Mouse (Mus musculus) forebrain, embryonic 15.5 days (tissue): ENCODE data around the gene Wdr4. TPM values are rescaled to one million over a fixed set of nuclear protein-coding genes. Genes with fewer than 3 reads are reported as not detected.

ENCODE experiments used
- ATAC-seq: fragments of 200-750 bp; cut with Nextera tagmentation; replicated peaks from 2 replicates; pipeline ENCODE4 v1.8.0; 2017; ENCODE audit warnings: mild to moderate bottlenecking, moderate TSS enrichment, moderate library complexity
- H3K27ac ChIP-seq: fragments of 300-500 bp; sonication (generic); replicated peaks from 2 replicates; pipeline ENCODE4 v1.5.1; 2015; ENCODE audit warnings: mild to moderate bottlenecking, inconsistent platforms
- H3K27me3 ChIP-seq: fragments of 300-500 bp; sonication (generic); 2 replicates; pipeline ENCODE4 v1.6.1; 2015; ENCODE audit warnings: inconsistent platforms
- H3K36me3 ChIP-seq: fragments of 300-500 bp; sonication (generic); 2 replicates; pipeline ENCODE4 v1.6.1; 2015; ENCODE audit warnings: mild to moderate bottlenecking, inconsistent platforms
- H3K4me1 ChIP-seq: fragments of 300-500 bp; sonication (generic); 2 replicates; pipeline ENCODE4 v1.6.1; 2015; ENCODE audit warnings: inconsistent platforms
- H3K4me2 ChIP-seq: fragments of 300-500 bp; sonication (generic); replicated peaks from 2 replicates; pipeline ENCODE4 v1.6.1; 2015; ENCODE audit warnings: mild to moderate bottlenecking, inconsistent platforms
- H3K4me3 ChIP-seq: fragments of 300-500 bp; sonication (generic); 2 replicates; pipeline ENCODE4 v1.5.1; 2015; ENCODE audit warnings: mild to moderate bottlenecking, inconsistent platforms
- H3K9ac ChIP-seq: fragments of 300-500 bp; sonication (generic); replicated peaks from 2 replicates; pipeline ENCODE4 v1.6.1; 2015; ENCODE audit warnings: mild to moderate bottlenecking, inconsistent platforms
- H3K9me3 ChIP-seq: fragments of 300-500 bp; sonication (generic); 2 replicates; pipeline ENCODE4 v1.6.1; 2016; ENCODE audit warnings: inconsistent platforms
- WGBS: fragments of 180-500 bp; shearing (Covaris S2); methylation state at CpG from one replicate; pipeline ENCODE4 v1.1.7; 2015; ENCODE audit warnings: mixed read lengths; 5-methylcytosine and 5-hydroxymethylcytosine counted together
- polyA plus RNA-seq: library from polyadenylated mRNA; unstranded; fragments of >200 nt; fragmentation: Nextera tagmentation; extraction: Ambion mirVana; gene quantifications from 2 replicates; pipeline ENCODE4 v1.2.1, GENCODE M21; 2015

Wdr4 gene
- polyA plus RNA-seq, 1 experiment from 2014 or later, result 41.5 TPM

GRCm38 (mm10) chr17:31529314-31529713 is 9.5 kb upstream of the Wdr4 start:
- Histone ChIP-seq H3K36me3 (peaks cover 24% of the 10 kb centered on the region), H3K4me3 (no peak overlapping the region), H3K27me3 (no peaks in the 10 kb centered on the region), H3K4me1 (peaks cover 5% of the 10 kb centered on the region; the same call in 1 of the 2 replicates), H3K9me3 (no peaks in the 10 kb centered on the region), H3K4me2 (peak overlapping the region; percentile 17; the same call in 1 of the 2 replicates), H3K27ac (0 out of 2 replicates have a peak overlapping the region, but pooled peaks have one; percentile 49), H3K9ac (no peak overlapping the region)
- 18% methylated on average over 15 of the region's 15 CpGs for WGBS
- peak; percentile 63; the same call in 1 of the 2 replicates for ATAC-seq

DNA sequence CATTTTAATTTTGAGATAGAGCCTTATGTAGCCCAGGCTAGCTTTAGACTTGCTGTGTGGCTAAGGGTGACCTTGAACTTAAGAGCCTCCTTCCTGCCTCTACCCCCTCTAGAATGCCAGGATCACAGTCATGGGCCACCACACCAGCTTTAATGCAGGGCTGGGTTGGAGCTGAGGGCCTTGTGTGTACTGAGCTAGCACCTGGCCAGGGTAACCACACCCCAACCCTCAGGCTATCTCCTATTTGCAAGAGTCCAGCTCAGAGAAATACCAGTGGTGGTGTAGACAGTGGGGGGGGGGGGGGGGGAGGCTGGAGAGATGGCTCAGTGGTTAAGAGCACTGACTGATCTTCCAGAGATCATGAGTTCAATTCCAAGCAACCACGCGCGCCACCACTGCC is 6.0 kb upstream of the Wdr4 start:
- H3K4me2 ChIP-seq, result no peak overlapping the region
- peaks cover 23% of the 10 kb centered on the region for H3K36me3 ChIP-seq
- no peak overlapping the region for H3K9ac ChIP-seq
- ATAC-seq, result no peak
- peaks cover 25% of the 10 kb centered on the region for H3K4me1 ChIP-seq
- no peaks in the 10 kb centered on the region for H3K9me3 ChIP-seq
- no peak overlapping the region for H3K27ac ChIP-seq
- H3K27me3 ChIP-seq, result no peaks in the 10 kb centered on the region
- no peak overlapping the region for H3K4me3 ChIP-seq
- 97% methylated on average over 3 of the region's 3 CpGs for WGBS

GRCm38 (mm10) chr17:31525114-31525513 is 5.3 kb upstream of the Wdr4 start:
- ATAC-seq, result no peak

GRCm38 (mm10) chr17:31521948-31522347 is 2.2 kb upstream of the Wdr4 start:
- H3K9ac ChIP-seq, result no peak overlapping the region
- no peaks in the 10 kb centered on the region for H3K9me3 ChIP-seq
- peak overlapping the region; percentile 85 for H3K27ac ChIP-seq
- WGBS, result 71% methylated on average over 6 of the region's 6 CpGs
- H3K4me2 ChIP-seq, result no peak overlapping the region
- peaks cover 30% of the 10 kb centered on the region for H3K4me1 ChIP-seq
- peaks cover 12% of the 10 kb centered on the region for H3K36me3 ChIP-seq
- no peaks in the 10 kb centered on the region for H3K27me3 ChIP-seq
- ATAC-seq, result no peak
- H3K4me3 ChIP-seq, result no peak overlapping the region

More at GRCm38 (mm10) chr17:31525114-31525513, 5.3 kb upstream of the Wdr4 start:
- Histone ChIP-seq H3K4me2 (no peak overlapping the region), H3K4me3 (no peak overlapping the region), H3K27me3 (no peaks in the 10 kb centered on the region), H3K9ac (no peak overlapping the region), H3K27ac (no peak overlapping the region), H3K9me3 (no peaks in the 10 kb centered on the region), H3K36me3 (peaks cover 23% of the 10 kb centered on the region), H3K4me1 (peaks cover 30% of the 10 kb centered on the region)
- 92% methylated on average over 4 of the region's 4 CpGs for WGBS

DNA sequence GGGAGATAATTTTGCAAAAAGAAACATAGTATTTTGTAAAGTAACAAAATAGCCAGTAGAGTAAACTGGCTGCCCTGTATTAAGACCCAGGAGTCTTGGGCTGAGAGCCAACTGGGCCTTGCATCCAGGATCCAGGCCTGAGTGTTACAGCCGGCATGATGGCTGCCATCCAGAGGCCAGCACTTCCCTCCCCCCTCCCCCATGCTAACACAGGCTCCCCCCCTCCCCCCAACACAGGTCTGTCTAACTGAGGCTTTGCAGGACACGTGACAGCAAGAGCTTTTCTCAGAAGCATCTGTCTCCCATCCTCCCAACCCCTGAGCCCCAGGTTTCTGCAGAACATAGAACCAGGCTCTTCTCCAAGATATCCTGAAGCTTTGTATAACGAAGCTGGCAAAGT is 1.1 kb upstream of the Wdr4 start:
- peak overlapping the region; percentile 66; the same call in 1 of the 2 replicates for H3K9ac ChIP-seq
- WGBS, result 14% methylated on average over 3 of the region's 3 CpGs
- H3K9me3 ChIP-seq, result no peaks in the 10 kb centered on the region
- H3K4me3 ChIP-seq, result peak overlapping the region; percentile 69
- peaks cover 7% of the 10 kb centered on the region for H3K36me3 ChIP-seq
- H3K4me2 ChIP-seq, result peak overlapping the region; percentile 57
- H3K27me3 ChIP-seq, result no peaks in the 10 kb centered on the region
- ATAC-seq, result no peak
- H3K27ac ChIP-seq, result peak overlapping the region; percentile 85
- peaks cover 30% of the 10 kb centered on the region for H3K4me1 ChIP-seq

DNA sequence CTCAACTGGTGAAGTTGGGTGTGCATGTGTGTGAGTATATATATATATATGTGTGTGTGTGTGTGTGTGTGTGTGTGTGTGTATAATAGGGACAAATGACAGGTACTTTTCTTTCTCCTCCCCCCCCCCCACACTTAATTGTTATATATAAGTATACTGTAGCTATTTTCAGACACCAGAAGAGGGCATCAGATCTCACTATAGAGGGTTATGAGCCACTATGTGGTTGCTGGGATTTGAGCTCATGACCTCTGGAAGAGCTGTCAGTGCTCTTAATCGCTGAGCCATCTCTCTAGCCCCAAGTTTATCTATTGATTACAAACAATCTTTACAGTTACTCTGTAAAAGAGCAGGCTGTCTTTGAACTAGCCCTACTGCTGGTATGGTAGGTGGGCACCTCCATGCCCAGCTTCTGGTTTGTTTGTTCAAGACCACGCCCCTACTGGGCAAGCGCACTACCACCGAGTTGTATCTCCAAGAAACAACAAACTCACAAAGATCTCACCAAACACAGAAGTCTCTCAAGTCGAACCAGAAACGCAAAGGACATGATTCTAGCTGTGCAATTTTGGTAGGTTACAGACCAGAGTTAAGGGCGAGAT is 335 bp downstream of the Wdr4 start:
- Histone ChIP-seq H3K9me3 (no peaks in the 10 kb centered on the region), H3K4me2 (peak overlapping the region; percentile 57), H3K4me1 (peaks cover 30% of the 10 kb centered on the region), H3K9ac (no peak overlapping the region), H3K36me3 (peaks cover 7% of the 10 kb centered on the region), H3K27ac (peak overlapping the region; percentile 51; the same call in 1 of the 2 replicates), H3K27me3 (no peaks in the 10 kb centered on the region), H3K4me3 (peak overlapping the region; percentile 69)
- WGBS, result 4% methylated on average over 7 of the region's 7 CpGs
- peak; percentile 75 for ATAC-seq

- Histone ChIP-seq H3K4me2 (no peak overlapping the region), H3K9ac (no peak overlapping the region), H3K4me1 (peaks cover 16% of the 10 kb centered on the region), H3K9me3 (no peaks in the 10 kb centered on the region), H3K27ac (no peak overlapping the region), H3K27me3 (no peaks in the 10 kb centered on the region), H3K4me3 (no peak overlapping the region), H3K36me3 (peaks cover 2% of the 10 kb centered on the region; the same call in 1 of the 2 replicates)
- 50% methylated on average over 1 of the region's 1 CpGs for WGBS
- no peak for ATAC-seq
Measured at GRCm38 (mm10) chr17:31514696-31515095, 5.1 kb downstream of the Wdr4 start.

DNA sequence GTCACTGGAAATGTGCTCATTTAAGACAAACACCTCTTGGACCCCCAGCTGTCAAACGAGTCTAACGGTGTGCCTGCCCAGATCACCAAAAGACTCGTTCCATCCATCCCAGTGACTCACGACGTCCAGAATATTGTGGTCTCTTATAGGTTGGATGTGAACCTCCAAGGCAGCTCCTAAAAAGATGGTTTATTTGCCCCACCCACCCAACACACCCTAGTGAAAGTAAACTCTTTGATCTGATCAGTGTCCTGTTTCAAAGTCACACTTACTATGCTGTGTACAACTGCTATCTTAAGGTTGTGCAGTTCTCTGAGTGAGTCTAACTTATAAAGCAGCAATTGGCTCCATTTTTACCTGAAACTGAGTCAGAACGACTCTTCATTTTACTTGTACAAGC is 7.2 kb downstream of the Wdr4 start:
- Histone ChIP-seq H3K9me3 (no peaks in the 10 kb centered on the region), H3K27ac (peak overlapping the region; percentile 88), H3K4me1 (peaks cover 13% of the 10 kb centered on the region), H3K27me3 (no peaks in the 10 kb centered on the region), H3K9ac (peak overlapping the region; percentile 66), H3K4me2 (peak overlapping the region; percentile 80), H3K4me3 (peak overlapping the region; percentile 77), H3K36me3 (peaks cover 13% of the 10 kb centered on the region)
- ATAC-seq, result peak; percentile 23
- WGBS, result 19% methylated on average over 6 of the region's 6 CpGs

- Histone ChIP-seq H3K27ac (peak overlapping the region; percentile 88), H3K4me1 (peaks cover 13% of the 10 kb centered on the region), H3K27me3 (no peaks in the 10 kb centered on the region), H3K4me2 (peak overlapping the region; percentile 80), H3K4me3 (peak overlapping the region; percentile 77), H3K9ac (peak overlapping the region; percentile 66), H3K9me3 (no peaks in the 10 kb centered on the region), H3K36me3 (peaks cover 20% of the 10 kb centered on the region)
- WGBS, result under 1% methylated on average over 56 of the region's 56 CpGs
- ATAC-seq, result peak; percentile 98
Measured at GRCm38 (mm10) chr17:31511792-31512495, 7.8 kb downstream of the Wdr4 start.

DNA sequence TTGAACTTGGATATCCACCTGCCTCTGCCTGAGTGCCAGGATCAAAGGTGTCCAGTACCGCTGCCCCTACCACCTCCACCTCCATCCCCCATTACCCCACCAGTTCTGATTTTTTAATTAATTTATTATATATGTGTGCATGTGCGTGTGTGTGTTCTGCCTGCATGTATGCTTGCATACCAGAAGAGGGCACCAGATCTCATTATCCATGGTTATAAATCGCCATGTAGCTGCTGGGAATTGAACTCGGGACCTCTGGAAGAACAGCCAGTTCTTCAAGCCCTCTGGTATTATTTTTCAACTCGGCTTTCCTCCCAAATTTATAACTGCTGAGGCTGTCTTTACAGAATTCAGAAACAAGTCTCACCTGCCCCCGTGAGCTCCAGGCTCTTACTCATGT is 8.8 kb downstream of the Wdr4 start:
- WGBS, result 93% methylated on average over 6 of the region's 6 CpGs
- H3K4me2 ChIP-seq, result peak overlapping the region; percentile 80; the same call in 1 of the 2 replicates
- no peak for ATAC-seq

DNA sequence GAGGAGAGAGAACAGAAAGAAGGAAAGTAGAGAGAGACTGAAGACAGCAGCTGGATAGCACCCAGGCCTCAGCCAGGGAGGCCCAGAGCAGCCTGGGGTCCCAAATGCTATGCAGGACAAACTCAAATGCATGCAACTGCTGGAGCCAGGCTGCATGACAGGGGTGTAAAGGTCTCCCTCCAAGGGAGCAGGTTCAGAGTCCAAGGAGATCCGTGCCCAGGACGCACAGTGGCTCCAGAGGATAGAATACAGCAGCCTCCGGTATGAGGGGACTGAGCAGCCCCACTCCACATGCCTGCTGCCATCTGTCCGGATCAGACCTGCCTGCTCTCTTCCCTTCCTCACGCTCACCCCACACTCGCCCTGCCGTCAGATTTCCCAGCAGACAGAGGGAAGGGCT is 13.5 kb downstream of the Wdr4 start:
- H3K27ac ChIP-seq, result no peak overlapping the region
- H3K4me2 ChIP-seq, result no peak overlapping the region
- no peaks in the 10 kb centered on the region for H3K9me3 ChIP-seq
- 88% methylated on average over 7 of the region's 7 CpGs for WGBS
- no peak overlapping the region for H3K4me3 ChIP-seq
- peaks cover 50% of the 10 kb centered on the region for H3K36me3 ChIP-seq
- H3K9ac ChIP-seq, result no peak overlapping the region
- H3K4me1 ChIP-seq, result peaks cover 3% of the 10 kb centered on the region
- no peaks in the 10 kb centered on the region for H3K27me3 ChIP-seq
- ATAC-seq, result no peak

More for the DNA sequence above, 8.8 kb downstream of the Wdr4 start:
- Histone ChIP-seq H3K9me3 (no peaks in the 10 kb centered on the region), H3K27me3 (no peaks in the 10 kb centered on the region), H3K36me3 (peaks cover 23% of the 10 kb centered on the region), H3K4me1 (peaks cover 13% of the 10 kb centered on the region), H3K9ac (no peak overlapping the region), H3K27ac (no peak overlapping the region), H3K4me3 (peak overlapping the region; percentile 77)

DNA sequence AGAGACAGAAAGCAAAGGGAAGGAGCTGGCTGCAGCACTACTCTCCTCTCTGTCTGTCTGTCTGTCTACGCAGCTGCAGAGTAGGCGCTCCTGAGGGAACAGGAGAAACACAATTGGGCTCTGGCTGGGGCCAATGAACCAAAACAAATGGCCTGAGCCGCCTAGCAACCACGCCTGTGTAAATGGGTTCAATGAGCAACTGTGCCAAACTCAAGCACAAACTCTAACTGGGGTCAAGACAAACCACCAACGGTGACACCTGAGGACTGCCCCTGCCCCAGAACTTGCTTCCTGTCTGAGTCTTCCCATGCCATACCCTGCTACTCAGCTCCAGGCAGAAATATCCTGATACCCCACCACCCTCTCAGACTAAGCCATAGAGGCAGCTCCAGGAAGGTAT is 14.8 kb downstream of the Wdr4 start:
- H3K4me3 ChIP-seq, result no peak overlapping the region
- WGBS, result 46% methylated on average over 5 of the region's 5 CpGs
- H3K9me3 ChIP-seq, result no peaks in the 10 kb centered on the region
- no peak overlapping the region for H3K9ac ChIP-seq
- ATAC-seq, result no peak
- no peak overlapping the region for H3K4me2 ChIP-seq
- H3K36me3 ChIP-seq, result peaks cover 59% of the 10 kb centered on the region
- no peaks in the 10 kb centered on the region for H3K27me3 ChIP-seq
- H3K4me1 ChIP-seq, result no peaks in the 10 kb centered on the region
- no peak overlapping the region for H3K27ac ChIP-seq
